Mouse (Mus musculus) R1 (cell line): ENCODE measurements around the gene Trim45.

Experiments
- DNase-seq: peaks from one replicate; pipeline ENCODE4 v3.0.0-alpha.2; 2018; ENCODE audit warnings: low read depth, low spot score

Trim45 gene

GRCm38 (mm10) chr3:100921825-100922505 lies at the start of gene Trim45:
Gene Trim45, plus strand, starts transcription at chr3:100922202.
- peak; percentile 100 for DNase-seq

- no peak for DNase-seq
These were observed 44.9 kb upstream of the Trim45 start for GRCm38 (mm10) chr3:100877057-100877456.

GRCm38 (mm10) chr3:100881403-100881802 lies 40.6 kb upstream of the Trim45 start:
- DNase-seq: no peak

- DNase-seq: no peak
These were observed 40.0 kb upstream of the Trim45 start for GRCm38 (mm10) chr3:100881843-100882634.

GRCm38 (mm10) chr3:100889234-100889633 lies 32.8 kb upstream of the Trim45 start:
- DNase-seq: no peak

- no peak for DNase-seq
These were observed 31.6 kb upstream of the Trim45 start for GRCm38 (mm10) chr3:100890406-100890805.

GRCm38 (mm10) chr3:100892383-100893335 lies 29.3 kb upstream of the Trim45 start:
- peak; percentile 16 for DNase-seq

GRCm38 (mm10) chr3:100895500-100895899 lies 26.5 kb upstream of the Trim45 start:
- DNase-seq: no peak

- no peak for DNase-seq
These were observed 15.9 kb upstream of the Trim45 start for GRCm38 (mm10) chr3:100906128-100906527.

GRCm38 (mm10) chr3:100906916-100907315 lies 15.1 kb upstream of the Trim45 start:
- DNase-seq: peak; percentile 41

- DNase-seq: no peak
These were observed 13.4 kb upstream of the Trim45 start for GRCm38 (mm10) chr3:100908594-100908993.

- DNase-seq: no peak
These were observed 11.4 kb upstream of the Trim45 start for GRCm38 (mm10) chr3:100910621-100911020.

- DNase-seq: no peak
These were observed 11.0 kb upstream of the Trim45 start for GRCm38 (mm10) chr3:100911026-100911425.

- DNase-seq: no peak
These were observed 10.3 kb upstream of the Trim45 start for GRCm38 (mm10) chr3:100911498-100912213.

GRCm38 (mm10) chr3:100916844-100917243 lies 5.2 kb upstream of the Trim45 start:
- DNase-seq: peak; percentile 58

- DNase-seq: no peak
These were observed 1.3 kb upstream of the Trim45 start for GRCm38 (mm10) chr3:100920611-100921140.

- DNase-seq: no peak
These were observed 739 bp downstream of the Trim45 start for GRCm38 (mm10) chr3:100922506-100923375.

GRCm38 (mm10) chr3:100924065-100924732 lies 2.2 kb downstream of the Trim45 start:
- no peak for DNase-seq

GRCm38 (mm10) chr3:100925176-100925575 lies 3.2 kb downstream of the Trim45 start:
- DNase-seq: no peak
